Mouse (Mus musculus) liver, embryonic 14.5 days (tissue): Measurements from ENCODE around the gene Bend4.

Experiments used
- CTCF ChIP-seq: IDR thresholded peaks from 2 replicates; pipeline ENCODE4 v1.5.1; 2016; ENCODE audit warnings: antibody characterized with exemption, low read depth, control low read depth
- EP300 ChIP-seq: IDR thresholded peaks from 2 replicates; pipeline ENCODE4 v1.6.1; 2016; ENCODE audit warnings: antibody characterized with exemption, low read depth

- no peak for TF ChIP-seq CTCF
- no peak for TF ChIP-seq EP300
Measured at GRCm38 (mm10) chr5:67348949-67349348, 79.2 kb downstream of the Bend4 start.
